Mouse (Mus musculus) limb, embryonic 13.5 days (tissue): Measurements from ENCODE around the gene Ap1ar. TPM values are rescaled to one million over a fixed set of nuclear protein-coding genes. Genes with fewer than 3 reads are reported as not detected.

Experiments used
- ATAC-seq: fragments of 200-750 bp; cut with Nextera tagmentation; 2 replicates; pipeline ENCODE4 v1.8.0; 2017; ENCODE audit warnings: low read depth, moderate number of reproducible peaks, moderate TSS enrichment; ENCODE audit not compliant: low FRiP score
- H3K27ac ChIP-seq: fragments of 300-500 bp; sonication (generic); 2 replicates; pipeline ENCODE4 v1.5.1; 2015; ENCODE audit warnings: inconsistent platforms, mild to moderate bottlenecking, moderate library complexity
- H3K27me3 ChIP-seq: fragments of 300-500 bp; sonication (generic); 2 replicates; pipeline ENCODE4 v1.6.1; 2015; ENCODE audit warnings: mild to moderate bottlenecking, inconsistent platforms
- H3K36me3 ChIP-seq: fragments of 300-500 bp; sonication (generic); 2 replicates; pipeline ENCODE4 v1.6.1; 2015; ENCODE audit warnings: inconsistent platforms, mild to moderate bottlenecking, moderate library complexity
- H3K4me1 ChIP-seq: fragments of 300-500 bp; sonication (generic); 2 replicates; pipeline ENCODE4 v1.6.1; 2015; ENCODE audit warnings: inconsistent platforms
- H3K4me2 ChIP-seq: fragments of 300-500 bp; sonication (generic); replicated peaks from 2 replicates; pipeline ENCODE4 v1.6.1; 2015; ENCODE audit warnings: inconsistent platforms, mild to moderate bottlenecking, moderate library complexity
- H3K4me3 ChIP-seq: fragments of 300-500 bp; sonication (generic); 2 replicates; pipeline ENCODE4 v1.5.1; 2015; ENCODE audit warnings: moderate library complexity, mild to moderate bottlenecking, inconsistent platforms
- H3K9ac ChIP-seq: fragments of 300-500 bp; sonication (generic); 2 replicates; pipeline ENCODE4 v1.6.1; 2015; ENCODE audit warnings: mild to moderate bottlenecking, inconsistent platforms
- H3K9me3 ChIP-seq: fragments of 300-500 bp; sonication (generic); 2 replicates; pipeline ENCODE4 v1.6.1; 2016; ENCODE audit warnings: inconsistent platforms
- WGBS: fragments of 180-500 bp; shearing (Covaris S2); methylation state at CpG from one replicate; pipeline ENCODE4 v1.1.7; 2015; 5-methylcytosine and 5-hydroxymethylcytosine counted together
- polyA plus RNA-seq: library from polyadenylated mRNA; unstranded; fragments of >200 nt; fragmentation: Nextera tagmentation; extraction: Ambion mirVana; gene quantifications from 2 replicates; pipeline ENCODE4 v1.2.1, GENCODE M21; 2015

Ap1ar gene
- polyA plus RNA-seq, 1 experiment from 2014 or later: 54.1 TPM

DNA sequence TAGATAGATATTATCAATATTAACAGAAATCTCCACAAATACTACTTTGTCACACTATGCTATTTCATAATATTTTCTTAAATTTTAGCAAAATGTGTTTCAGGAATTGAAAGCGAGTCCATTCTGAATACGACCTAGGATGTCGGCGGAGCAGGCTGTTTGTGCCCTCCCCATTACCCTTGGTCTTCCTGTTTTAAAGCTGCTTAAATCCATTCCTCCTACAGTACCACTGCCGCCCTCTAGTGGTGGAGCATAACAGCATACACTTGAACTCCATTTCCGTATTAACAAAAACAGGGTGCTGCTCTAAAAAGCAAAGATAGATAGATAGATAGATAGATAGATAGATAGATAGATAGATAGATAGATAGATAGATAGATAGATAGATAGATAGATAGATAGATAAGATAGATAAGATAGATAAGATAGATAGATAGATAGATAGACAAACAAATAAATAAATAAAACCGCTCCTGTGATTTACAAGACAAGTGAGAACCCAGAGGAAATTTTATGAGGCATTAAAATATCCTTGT is 74.2 kb downstream of the Ap1ar start:
- no peak overlapping the region for H3K9ac ChIP-seq
- 27% methylated on average over 7 of the region's 7 CpGs for WGBS
- ATAC-seq: no peak

DNA sequence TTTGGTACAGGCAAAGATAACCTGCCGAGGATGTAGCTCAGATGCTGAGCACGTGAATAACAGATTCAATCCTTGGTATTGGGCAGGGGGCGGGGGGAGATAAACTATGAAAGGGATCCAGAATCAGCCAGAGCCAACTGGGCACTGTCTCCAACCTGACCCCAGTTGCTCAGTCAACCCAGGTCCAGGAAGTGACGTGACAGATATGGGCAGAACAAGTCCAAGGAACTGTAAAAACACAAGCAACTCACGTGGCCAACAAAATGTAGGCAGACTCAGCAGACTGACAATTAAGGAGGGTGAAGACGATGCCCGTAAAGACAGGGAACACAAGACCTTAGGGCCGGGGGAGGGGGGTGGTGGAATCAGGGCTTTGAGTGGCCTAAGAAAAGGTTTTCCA is 74.9 kb downstream of the Ap1ar start:
- no peak for ATAC-seq
- H3K27ac ChIP-seq: no peak overlapping the region
- no peak overlapping the region for H3K4me3 ChIP-seq
- H3K27me3 ChIP-seq: peaks cover 54% of the 10 kb centered on the region
- no peaks in the 10 kb centered on the region for H3K36me3 ChIP-seq
- H3K9ac ChIP-seq: no peak overlapping the region
- H3K9me3 ChIP-seq: no peaks in the 10 kb centered on the region
- H3K4me1 ChIP-seq: no peaks in the 10 kb centered on the region
- 54% methylated on average over 8 of the region's 8 CpGs for WGBS
- H3K4me2 ChIP-seq: no peak overlapping the region

More for the DNA sequence above, 74.2 kb downstream of the Ap1ar start:
- Histone ChIP-seq H3K27me3 (peaks cover 47% of the 10 kb centered on the region), H3K9me3 (no peaks in the 10 kb centered on the region), H3K4me2 (no peak overlapping the region), H3K27ac (no peak overlapping the region), H3K4me1 (no peaks in the 10 kb centered on the region), H3K36me3 (no peaks in the 10 kb centered on the region), H3K4me3 (no peak overlapping the region)

GRCm38 (mm10) chr3:127759212-127759611 is 78.1 kb downstream of the Ap1ar start:
- H3K4me2 ChIP-seq: no peak overlapping the region
- no peak for ATAC-seq
- no peak overlapping the region for H3K9ac ChIP-seq
- no peak overlapping the region for H3K27ac ChIP-seq
- H3K4me3 ChIP-seq: no peak overlapping the region
- no peaks in the 10 kb centered on the region for H3K36me3 ChIP-seq
- no peaks in the 10 kb centered on the region for H3K9me3 ChIP-seq
- peaks cover 81% of the 10 kb centered on the region for H3K27me3 ChIP-seq
- 18% methylated on average over 8 of the region's 8 CpGs for WGBS
- H3K4me1 ChIP-seq: no peaks in the 10 kb centered on the region

GRCm38 (mm10) chr3:127758806-127759205 is 78.5 kb downstream of the Ap1ar start:
- Histone ChIP-seq H3K4me3 (no peak overlapping the region), H3K27ac (no peak overlapping the region), H3K4me1 (no peaks in the 10 kb centered on the region), H3K9ac (no peak overlapping the region), H3K9me3 (no peaks in the 10 kb centered on the region), H3K36me3 (no peaks in the 10 kb centered on the region), H3K4me2 (no peak overlapping the region), H3K27me3 (peaks cover 82% of the 10 kb centered on the region)
- WGBS: 68% methylated on average over 4 of the region's 4 CpGs
- ATAC-seq: no peak

GRCm38 (mm10) chr3:127757886-127758301 is 79.4 kb downstream of the Ap1ar start:
- Histone ChIP-seq H3K4me1 (no peaks in the 10 kb centered on the region), H3K4me3 (no peak overlapping the region), H3K9me3 (no peaks in the 10 kb centered on the region), H3K27me3 (peaks cover 83% of the 10 kb centered on the region), H3K9ac (no peak overlapping the region), H3K4me2 (no peak overlapping the region), H3K27ac (no peak overlapping the region), H3K36me3 (no peaks in the 10 kb centered on the region)
- ATAC-seq: no peak

Other genes with a start within 250 kb of the Ap1ar start
- 0.08 TPM in 1 of 2 replicates, not detected in the other for gene Neurog2, start 204.4 kb downstream of the Ap1ar start, polyA plus RNA-seq
- 0.80 and 1.4 TPM in 2 replicates for gene Alpk1, start 57.0 kb downstream of the Ap1ar start, polyA plus RNA-seq
- gene Tifa, start 47.7 kb downstream of the Ap1ar start, polyA plus RNA-seq: 3.4 TPM in 2 replicates
- gene Fam241a, start 58.8 kb upstream of the Ap1ar start, polyA plus RNA-seq: 5.8 and 6.2 TPM in 2 replicates